Mouse (Mus musculus): ENCODE data around the gene Cass4. TPM values are rescaled to one million over a fixed set of nuclear protein-coding genes. Genes with fewer than 3 reads are reported as not detected.

Gene Cass4
- polyA plus RNA-seq, 1 experiment from 2014 or later: not detected

DNA sequence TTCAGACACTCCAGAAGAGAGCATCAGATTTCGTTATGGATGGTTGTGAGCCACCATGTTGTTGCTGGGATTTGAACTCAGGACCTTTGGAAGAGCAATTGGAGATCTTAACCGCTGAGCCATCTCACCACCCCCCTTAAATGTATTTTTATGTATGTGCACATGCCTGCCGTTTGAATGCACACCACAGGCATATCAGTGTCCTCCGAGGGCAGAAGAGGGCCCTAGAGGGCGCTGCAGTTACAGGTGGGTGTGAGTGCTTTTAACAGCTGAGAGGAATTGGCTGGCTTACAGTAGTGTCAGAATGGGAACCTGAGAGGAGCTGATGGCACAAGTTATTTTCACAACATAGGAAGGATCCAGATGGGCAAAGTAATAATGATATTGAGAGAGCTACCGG lies 81.4 kb downstream of the Cass4 start:
- H3K4me2 ChIP-seq: no peak overlapping the region
- H3K36me3 ChIP-seq (ENCODE audit: poor library complexity, severe bottlenecking): peaks cover 7% of the 10 kb centered on the region
- no peak overlapping the region for H3K9ac ChIP-seq
- 35% methylated on average over 6 of the region's 6 CpGs for WGBS
- peaks cover 14% of the 10 kb centered on the region for H3K4me1 ChIP-seq
- no peak for ATAC-seq
- no peak overlapping the region for H3K27ac ChIP-seq
- no peaks in the 10 kb centered on the region for H3K27me3 ChIP-seq
- no peak overlapping the region for H3K4me3 ChIP-seq
- no peaks in the 10 kb centered on the region for H3K9me3 ChIP-seq (replicated peaks)

DNA sequence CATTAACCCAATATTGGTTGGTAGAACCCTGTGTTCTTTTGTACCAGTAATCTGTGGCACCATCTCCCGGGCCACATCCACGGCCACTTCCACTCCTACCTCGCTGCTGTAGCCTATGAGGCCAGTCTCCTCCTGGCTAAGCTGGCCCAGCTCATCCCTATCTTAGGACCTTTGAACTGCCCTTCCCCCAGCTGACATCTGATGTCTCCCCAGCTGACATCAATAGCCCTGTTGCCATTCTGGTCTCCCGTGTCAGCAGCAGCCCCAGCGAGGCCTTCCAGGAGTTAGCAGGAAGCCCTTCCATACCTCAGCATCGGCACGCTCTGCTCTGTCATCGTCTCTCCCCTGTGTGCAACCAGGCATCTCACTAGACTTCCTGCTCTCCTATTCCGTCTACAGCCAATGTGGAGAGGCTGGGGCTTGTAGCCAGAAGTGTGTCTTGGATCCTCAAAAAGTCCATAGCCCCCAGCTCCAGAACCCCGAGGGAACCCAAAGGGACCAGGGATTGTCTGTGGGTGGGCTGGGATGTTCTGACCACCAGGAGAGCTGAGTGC lies 83.2 kb downstream of the Cass4 start:
- Histone ChIP-seq H3K27me3 (no peaks in the 10 kb centered on the region), H3K9ac (no peak overlapping the region), H3K4me2 (no peak overlapping the region), H3K4me3 (no peak overlapping the region), H3K36me3 (ENCODE audit: poor library complexity, severe bottlenecking) (0 out of 2 replicates have a peak, but pooled peaks cover 3% of the 10 kb centered on the region), H3K4me1 (peaks cover 14% of the 10 kb centered on the region), H3K27ac (no peak overlapping the region), H3K9me3 (replicated peaks) (no peaks in the 10 kb centered on the region)
- 42% methylated on average over 10 of the region's 10 CpGs for WGBS
- ATAC-seq: no peak

DNA sequence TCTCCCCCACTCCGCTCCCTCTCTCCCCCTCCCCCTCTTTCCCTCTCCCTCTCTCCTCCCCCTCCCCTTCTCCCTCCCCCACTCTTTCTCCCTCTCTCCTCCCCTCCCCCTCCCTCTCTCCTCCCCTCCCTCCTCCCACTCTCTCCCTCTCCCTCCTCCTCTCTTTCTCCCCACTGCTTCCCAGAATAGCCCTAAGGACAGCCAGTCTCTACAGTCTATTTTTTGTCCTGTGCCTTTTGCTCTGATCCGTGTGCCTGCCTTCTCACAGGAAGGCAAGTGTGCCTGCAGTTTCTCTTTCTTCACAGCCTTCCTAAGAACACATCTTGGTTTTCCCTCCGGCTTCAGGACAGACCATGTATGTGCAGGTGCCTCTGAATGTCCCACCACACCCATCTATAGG lies 83.8 kb downstream of the Cass4 start:
- Histone ChIP-seq H3K27me3 (no peaks in the 10 kb centered on the region), H3K4me1 (peaks cover 9% of the 10 kb centered on the region), H3K27ac (no peak overlapping the region), H3K4me3 (no peak overlapping the region), H3K9me3 (replicated peaks) (no peaks in the 10 kb centered on the region), H3K36me3 (ENCODE audit: poor library complexity, severe bottlenecking) (0 out of 2 replicates have a peak, but pooled peaks cover under 1% of the 10 kb centered on the region), H3K9ac (no peak overlapping the region), H3K4me2 (no peak overlapping the region)
- WGBS: 46% methylated on average over 3 of the region's 3 CpGs
- ATAC-seq: peak; percentile 5; the same call in 1 of the 2 replicates

DNA sequence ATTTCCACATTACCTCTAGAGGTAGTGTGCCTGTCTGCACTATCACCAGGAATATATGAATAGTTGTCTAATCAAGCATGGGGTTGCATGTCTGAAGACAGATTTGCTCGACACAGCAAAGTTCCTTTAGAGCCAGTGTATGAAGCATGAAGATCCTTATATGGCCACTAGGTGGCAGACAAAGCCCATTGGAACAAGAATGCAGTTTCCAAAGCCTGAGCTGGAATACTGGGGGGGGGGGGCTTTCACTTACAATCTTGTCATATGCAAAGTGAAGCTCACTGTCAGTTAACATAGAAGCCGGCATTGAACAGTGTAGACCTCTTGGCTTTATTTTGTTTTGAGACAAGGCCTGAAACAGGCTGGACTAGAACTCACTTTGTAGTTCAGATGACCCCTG lies 84.3 kb downstream of the Cass4 start:
- Histone ChIP-seq H3K36me3 (ENCODE audit: poor library complexity, severe bottlenecking) (no peaks in the 10 kb centered on the region), H3K27me3 (no peaks in the 10 kb centered on the region), H3K4me3 (no peak overlapping the region), H3K9ac (no peak overlapping the region), H3K27ac (no peak overlapping the region), H3K4me2 (no peak overlapping the region), H3K4me1 (peaks cover 8% of the 10 kb centered on the region), H3K9me3 (replicated peaks) (no peaks in the 10 kb centered on the region)
- WGBS: 7% methylated on average over 2 of the region's 2 CpGs
- peak; percentile 56 for ATAC-seq

DNA sequence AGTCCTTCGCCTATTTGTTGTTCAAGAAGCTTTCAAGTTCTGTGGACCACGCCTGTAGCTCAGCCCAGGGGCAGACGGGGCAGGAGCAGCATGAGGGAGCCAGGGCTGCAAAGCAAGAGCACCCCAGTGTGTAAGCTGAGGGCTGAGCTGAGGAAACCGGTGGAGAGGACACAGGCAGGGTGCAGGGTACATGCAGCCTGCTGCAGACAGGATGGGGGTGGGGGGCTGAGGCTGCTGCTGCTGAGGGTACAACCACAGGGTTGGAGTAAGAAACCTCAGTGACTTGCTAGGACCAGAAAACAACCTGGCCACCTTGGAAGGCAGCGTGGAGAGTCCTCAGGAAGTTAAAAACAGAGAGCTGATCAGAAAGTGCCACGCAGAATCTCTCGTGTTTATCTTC lies 86.7 kb downstream of the Cass4 start:
- 0 out of 2 replicates have a peak, but pooled peaks cover 4% of the 10 kb centered on the region for H3K4me1 ChIP-seq
- H3K9ac ChIP-seq: no peak overlapping the region
- H3K4me3 ChIP-seq: no peak overlapping the region
- H3K27me3 ChIP-seq: no peaks in the 10 kb centered on the region
- H3K27ac ChIP-seq: no peak overlapping the region
- no peak for ATAC-seq
- WGBS: 68% methylated on average over 7 of the region's 7 CpGs
- H3K4me2 ChIP-seq: no peak overlapping the region
- no peaks in the 10 kb centered on the region for H3K9me3 ChIP-seq (replicated peaks)
- H3K36me3 ChIP-seq (ENCODE audit: poor library complexity, severe bottlenecking): no peaks in the 10 kb centered on the region

DNA sequence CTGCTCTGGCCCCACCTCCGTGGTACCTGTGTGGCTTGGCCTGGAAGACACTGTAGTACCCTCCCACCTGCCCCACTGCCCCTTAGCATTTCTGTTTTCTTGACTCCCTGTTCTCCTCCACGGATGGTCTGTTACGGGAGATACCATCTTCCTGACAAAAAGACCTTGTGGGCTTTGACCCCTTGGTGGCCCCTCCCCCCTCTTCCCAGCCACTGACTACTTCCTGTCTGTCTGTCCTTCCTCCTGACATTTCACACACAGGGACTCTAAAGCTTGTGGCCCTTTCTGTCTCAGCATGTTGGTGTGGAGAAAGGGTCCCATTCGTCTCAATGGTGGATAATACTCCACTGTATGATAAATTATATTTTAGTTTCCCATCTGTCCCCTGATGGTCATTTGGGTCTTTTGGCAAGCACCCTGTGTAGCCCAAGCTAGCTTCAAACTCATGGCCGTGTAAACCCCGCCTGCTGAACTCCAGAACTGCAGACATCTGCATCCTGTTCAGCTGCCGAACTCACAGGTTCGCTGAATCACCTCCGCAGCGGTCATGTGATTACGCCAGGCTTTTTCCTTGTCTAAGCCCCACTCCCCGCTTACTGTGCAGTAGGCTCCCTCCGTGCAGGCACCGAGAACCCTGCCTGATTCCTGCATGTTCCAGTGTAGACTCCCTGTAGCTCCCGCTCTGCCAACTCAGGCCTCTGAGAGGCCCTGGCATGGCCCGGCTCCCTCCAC lies 88.2 kb downstream of the Cass4 start:
- Histone ChIP-seq H3K9ac (no peak overlapping the region), H3K27ac (no peak overlapping the region), H3K4me1 (0 out of 2 replicates have a peak, but pooled peaks cover 4% of the 10 kb centered on the region), H3K9me3 (replicated peaks) (no peaks in the 10 kb centered on the region), H3K4me2 (no peak overlapping the region), H3K36me3 (ENCODE audit: poor library complexity, severe bottlenecking) (no peaks in the 10 kb centered on the region), H3K27me3 (no peaks in the 10 kb centered on the region), H3K4me3 (no peak overlapping the region)
- ATAC-seq: no peak
- 87% methylated on average over 16 of the region's 16 CpGs for whole genome bisulfite sequencing

Other genes starting within 250 kb of the Cass4 start
- gene Mc3r, start 145.3 kb upstream of the Cass4 start, polyA plus RNA-seq (2015; fragmentation: Nextera tagmentation; extraction: Ambion mirVana): 0.10 and 0.15 TPM in 2 replicates
- gene Fam210b, start 48.2 kb upstream of the Cass4 start, polyA plus RNA-seq (2015; fragmentation: Nextera tagmentation; extraction: Ambion mirVana): 39.5 and 41.9 TPM in 2 replicates
- 100 and 102 TPM in 2 replicates for gene Aurka, start 23.3 kb upstream of the Cass4 start, polyA plus RNA-seq (2015; fragmentation: Nextera tagmentation; extraction: Ambion mirVana)
- gene Cstf1, start 23.1 kb upstream of the Cass4 start, polyA plus RNA-seq (2015; fragmentation: Nextera tagmentation; extraction: Ambion mirVana): 36.8 and 37.9 TPM in 2 replicates
- 99.2 and 99.3 TPM in 2 replicates for gene Rtf2, start 46.8 kb downstream of the Cass4 start, polyA plus RNA-seq (2015; fragmentation: Nextera tagmentation; extraction: Ambion mirVana)
- 1.6 and 2.4 TPM in 2 replicates for gene Gcnt7, start 64.8 kb downstream of the Cass4 start, polyA plus RNA-seq (2015; fragmentation: Nextera tagmentation; extraction: Ambion mirVana)
- gene Fam209, start 78.7 kb downstream of the Cass4 start, polyA plus RNA-seq (2015; fragmentation: Nextera tagmentation; extraction: Ambion mirVana): 0.76 and 0.98 TPM in 2 replicates
- gene Tfap2c, start 155.8 kb downstream of the Cass4 start, polyA plus RNA-seq (2015; fragmentation: Nextera tagmentation; extraction: Ambion mirVana): 35.1 and 35.4 TPM in 2 replicates